Mouse (Mus musculus) activated CD4-positive, CD25-positive, alpha-beta regulatory T cell, adult 4 months (primary cell): ENCODE measurements around the gene Hmgn1. TPM values are rescaled to one million over a fixed set of nuclear protein-coding genes. Genes with fewer than 3 reads are reported as not detected.
"Not testable (repeated sequence)": the region's sequence is repeated elsewhere in the genome, so short reads cannot be mapped to it uniquely, and the experiment has no call there.

Source experiments
- ATAC-seq: one replicate; pipeline ENCODE4 v1.8.0; 2017
- polyA plus RNA-seq, 2 experiments: library from polyadenylated mRNA; unstranded; fragments of 100-300 nt; shearing (Covaris generic); gene quantifications; one replicate each; pipeline ENCODE4 v1.2.1; 2017

The Hmgn1 gene
- polyA plus RNA-seq, 2 experiments from 2014 or later, result 89.9 to 90.5 TPM

DNA sequence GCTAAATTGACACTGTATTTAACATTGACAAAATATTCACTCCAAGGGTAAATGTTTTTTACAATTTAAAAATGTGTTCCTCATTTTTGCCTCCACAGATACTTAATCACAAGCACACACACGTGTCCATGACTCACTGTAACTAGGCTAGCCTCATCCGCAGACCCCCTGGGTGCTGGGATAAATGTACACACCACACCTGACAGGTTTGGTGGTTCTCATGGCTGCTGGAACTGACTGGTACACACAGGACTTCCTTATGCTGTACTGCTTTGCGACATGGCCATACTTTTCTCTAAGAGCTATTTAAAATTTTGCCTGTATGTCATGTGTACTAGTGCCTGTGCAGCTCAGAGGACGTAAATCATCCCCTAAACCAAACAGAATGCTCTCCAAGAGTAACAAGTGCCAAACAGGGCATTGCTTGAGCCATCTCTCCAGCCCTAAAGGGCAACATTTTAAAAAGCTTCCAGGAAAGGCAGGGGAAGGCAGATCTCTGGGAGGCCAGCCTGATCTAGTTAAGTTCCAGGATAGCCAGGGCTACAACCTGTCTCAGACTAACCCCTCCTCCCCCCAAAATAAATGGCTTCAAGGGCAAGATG, 7.4 kb downstream of the Hmgn1 start:
- ATAC-seq, result no peak

- ATAC-seq, result no peak
Measured at GRCm38 (mm10) chr16:96114729-96115128, 12.8 kb downstream of the Hmgn1 start.

- no peak for ATAC-seq
Measured at GRCm38 (mm10) chr16:96112769-96113168, 14.8 kb downstream of the Hmgn1 start.

- no peak for ATAC-seq
Measured at GRCm38 (mm10) chr16:96110655-96111345, 16.7 kb downstream of the Hmgn1 start.

- no peak for ATAC-seq
Measured at GRCm38 (mm10) chr16:96109673-96110072, 17.9 kb downstream of the Hmgn1 start.

DNA sequence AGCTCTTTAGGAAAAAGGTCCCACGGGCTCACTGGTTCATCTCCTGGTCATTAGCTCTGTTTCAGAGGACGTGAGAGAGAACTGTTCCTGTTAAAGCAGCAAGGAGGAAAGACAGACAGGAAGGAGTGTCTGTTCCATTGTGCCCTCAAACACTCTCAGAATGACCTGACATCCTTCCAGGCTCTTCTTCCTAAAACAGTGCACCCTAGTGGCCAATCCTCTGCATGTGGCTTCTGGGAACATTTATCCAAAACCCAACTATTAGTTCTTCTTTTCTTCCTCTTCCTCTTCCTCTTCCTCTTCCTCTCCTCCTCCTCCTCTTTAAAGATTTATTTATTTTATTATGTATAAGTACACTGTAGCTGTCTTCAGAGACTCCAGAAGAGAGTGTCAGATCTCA, 24.5 kb downstream of the Hmgn1 start:
- ATAC-seq, result no peak

DNA sequence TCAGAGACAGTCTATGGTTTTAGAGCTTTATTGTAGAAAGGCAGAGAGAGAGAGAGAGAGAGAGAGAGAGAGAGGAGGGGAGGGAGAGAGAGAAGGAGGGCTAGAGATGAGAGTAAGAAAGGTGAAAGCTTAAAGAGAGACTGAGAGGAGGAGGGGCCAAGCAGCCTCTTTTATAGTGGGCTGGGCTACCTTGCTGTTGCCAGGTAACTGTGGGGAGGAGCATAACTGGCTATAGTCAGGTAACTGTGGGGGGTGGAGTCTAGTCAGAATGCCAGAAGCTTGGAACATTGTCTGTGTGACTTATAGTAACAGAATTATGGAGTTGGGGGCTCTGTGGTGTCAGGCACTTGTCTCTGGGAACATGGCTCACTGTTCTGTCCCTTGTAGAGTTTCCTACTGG, 29.7 kb downstream of the Hmgn1 start:
- not testable (repeated sequence) for ATAC-seq

- no peak for ATAC-seq
Measured at GRCm38 (mm10) chr16:96095966-96096365, 31.6 kb downstream of the Hmgn1 start.

GRCm38 (mm10) chr16:96091515-96092504, 35.7 kb downstream of the Hmgn1 start:
- ATAC-seq, result no peak

DNA sequence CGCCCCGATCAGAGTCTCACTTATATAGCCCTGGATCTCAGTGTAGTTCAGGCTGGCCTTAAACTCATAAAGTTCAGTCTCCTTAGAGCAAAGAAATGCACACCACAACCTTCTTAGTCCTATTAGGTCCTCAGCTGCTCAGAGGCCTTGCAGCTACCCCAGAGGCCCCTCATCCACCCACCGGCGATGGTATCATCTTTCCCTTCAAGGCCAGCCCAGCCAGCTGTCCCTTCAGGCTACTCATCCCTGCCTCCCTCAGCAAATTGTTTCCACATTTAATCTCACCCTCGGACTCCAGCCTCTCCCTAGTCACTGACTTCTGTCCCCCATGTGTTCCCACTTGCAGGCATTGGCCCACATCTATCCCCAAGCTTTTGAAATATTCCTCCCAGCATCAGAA, 39.4 kb downstream of the Hmgn1 start:
- no peak for ATAC-seq

- no peak for ATAC-seq
Measured at GRCm38 (mm10) chr16:96087436-96087835, 40.1 kb downstream of the Hmgn1 start.

GRCm38 (mm10) chr16:96087001-96087400, 40.5 kb downstream of the Hmgn1 start:
- ATAC-seq, result no peak

- ATAC-seq, result no peak
Measured at GRCm38 (mm10) chr16:96085597-96085996, 41.9 kb downstream of the Hmgn1 start.

GRCm38 (mm10) chr16:96083179-96083646, 44.3 kb downstream of the Hmgn1 start:
- no peak for ATAC-seq

GRCm38 (mm10) chr16:96082301-96083178, 45.0 kb downstream of the Hmgn1 start, which contains the start of gene Brwd1:
Brwd1 (minus strand) TSS chr16:96082526.
- ATAC-seq, result peak; percentile 70

- no peak for ATAC-seq
Measured at GRCm38 (mm10) chr16:96081742-96082241, 45.7 kb downstream of the Hmgn1 start.

DNA sequence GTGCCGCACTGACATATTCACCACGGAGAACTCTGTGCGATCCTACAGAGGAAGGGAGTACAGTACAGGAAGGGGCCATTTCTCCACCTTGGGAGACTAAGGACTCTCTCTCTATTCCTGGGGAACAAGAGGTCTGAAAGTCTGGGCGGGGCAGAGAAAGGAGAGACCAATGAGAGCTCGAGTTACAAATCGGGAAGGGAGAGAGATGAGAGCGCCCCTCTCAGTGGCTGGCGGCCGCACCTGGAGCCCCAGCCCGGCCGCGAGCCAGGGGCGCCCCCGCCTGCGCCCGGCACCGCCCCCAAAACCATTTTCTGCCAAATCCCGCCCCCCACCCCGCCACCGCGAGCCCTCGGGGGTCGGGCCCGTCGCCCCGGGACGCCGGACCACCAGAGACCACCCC, 46.2 kb downstream of the Hmgn1 start:
- peak; percentile 83 for ATAC-seq

DNA sequence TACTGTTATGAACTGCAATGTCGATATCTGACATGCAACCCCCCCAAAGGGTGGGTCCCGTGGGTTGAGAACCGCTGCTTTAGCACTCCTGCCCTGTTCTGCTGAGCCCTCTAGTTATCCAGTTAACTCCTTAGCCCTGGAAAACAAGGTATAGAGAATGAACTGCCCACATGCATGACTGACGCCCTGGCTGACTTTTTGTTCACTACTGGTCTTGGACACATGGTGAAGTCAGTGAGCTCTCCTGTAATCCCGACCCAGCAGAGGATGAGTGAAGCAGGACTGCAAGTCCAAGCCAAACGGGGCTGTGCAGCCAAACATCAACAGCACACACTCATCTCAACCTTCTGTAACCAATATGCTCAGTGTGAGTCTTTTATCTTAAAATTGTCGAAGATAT, 47.0 kb downstream of the Hmgn1 start:
- no peak for ATAC-seq
